Mouse (Mus musculus): Measurements from ENCODE around the gene Sh3bgrl3. TPM values are rescaled to one million over a fixed set of nuclear protein-coding genes. Genes with fewer than 3 reads are reported as not detected.
"Not testable (repeated sequence)": the region's sequence is repeated elsewhere in the genome, so short reads cannot be mapped to it uniquely, and the experiment has no call there.

Gene Sh3bgrl3
- polyA plus RNA-seq, 1 experiment, result 1,207 TPM

- Histone ChIP-seq H3K4me1 (ENCODE audit: control insufficient read depth, insufficient read depth, low read length) (peaks cover 4% of the 10 kb centered on the region; the same call in 1 of the 2 replicates), H3K27ac (ENCODE audit: insufficient read depth, low read depth, low read length) (no peak overlapping the region), H3K4me3 (ENCODE audit: insufficient read depth, low read depth, low read length) (no peak overlapping the region)
- 33% methylated on average over 8 of the region's 8 CpGs for WGBS
- no peak for TF ChIP-seq CTCF (IDR thresholded peaks at IDR 0.05; ENCODE audit: insufficient read depth, low read depth, low read length)
- TF ChIP-seq POLR2A (IDR thresholded peaks at IDR 0.05; ENCODE audit: insufficient read depth, low read depth, low read length), result no peak
These were observed 28.2 kb upstream of the Sh3bgrl3 start for GRCm38 (mm10) chr4:134156744-134157143.

GRCm38 (mm10) chr4:134155961-134156465, 27.4 kb upstream of the Sh3bgrl3 start:
- Histone ChIP-seq H3K4me1 (ENCODE audit: control insufficient read depth, insufficient read depth, low read length) (peaks cover 4% of the 10 kb centered on the region; the same call in 1 of the 2 replicates), H3K4me3 (ENCODE audit: insufficient read depth, low read depth, low read length) (no peak overlapping the region), H3K27ac (ENCODE audit: insufficient read depth, low read depth, low read length) (no peak overlapping the region)
- 91% methylated on average over 10 of the region's 10 CpGs for WGBS
- TF ChIP-seq CTCF (IDR thresholded peaks at IDR 0.05; ENCODE audit: insufficient read depth, low read depth, low read length), result no peak
- TF ChIP-seq POLR2A (IDR thresholded peaks at IDR 0.05; ENCODE audit: insufficient read depth, low read depth, low read length), result no peak

GRCm38 (mm10) chr4:134155531-134155930, 26.9 kb upstream of the Sh3bgrl3 start:
- TF ChIP-seq POLR2A (IDR thresholded peaks at IDR 0.05; ENCODE audit: insufficient read depth, low read depth, low read length) (no peak), CTCF (IDR thresholded peaks at IDR 0.05; ENCODE audit: insufficient read depth, low read depth, low read length) (no peak)
- Histone ChIP-seq H3K27ac (ENCODE audit: insufficient read depth, low read depth, low read length) (no peak overlapping the region), H3K4me3 (ENCODE audit: insufficient read depth, low read depth, low read length) (no peak overlapping the region), H3K4me1 (ENCODE audit: control insufficient read depth, insufficient read depth, low read length) (peaks cover 4% of the 10 kb centered on the region; the same call in 1 of the 2 replicates)
- 93% methylated on average over 6 of the region's 6 CpGs for WGBS

GRCm38 (mm10) chr4:134154354-134154753, 25.8 kb upstream of the Sh3bgrl3 start:
- WGBS, result 94% methylated on average over 3 of the region's 3 CpGs

GRCm38 (mm10) chr4:134153656-134154055, 25.1 kb upstream of the Sh3bgrl3 start:
- WGBS, result 98% methylated on average over 3 of the region's 3 CpGs
- Histone ChIP-seq H3K4me1 (ENCODE audit: control insufficient read depth, insufficient read depth, low read length) (peaks cover 4% of the 10 kb centered on the region; the same call in 1 of the 2 replicates), H3K4me3 (ENCODE audit: insufficient read depth, low read depth, low read length) (no peak overlapping the region), H3K27ac (ENCODE audit: insufficient read depth, low read depth, low read length) (no peak overlapping the region)
- TF ChIP-seq CTCF (IDR thresholded peaks at IDR 0.05; ENCODE audit: insufficient read depth, low read depth, low read length) (no peak), POLR2A (IDR thresholded peaks at IDR 0.05; ENCODE audit: insufficient read depth, low read depth, low read length) (no peak)

More at GRCm38 (mm10) chr4:134154354-134154753, 25.8 kb upstream of the Sh3bgrl3 start:
- Histone ChIP-seq H3K27ac (ENCODE audit: insufficient read depth, low read depth, low read length) (no peak overlapping the region), H3K4me1 (ENCODE audit: control insufficient read depth, insufficient read depth, low read length) (peaks cover 4% of the 10 kb centered on the region; the same call in 1 of the 2 replicates), H3K4me3 (ENCODE audit: insufficient read depth, low read depth, low read length) (no peak overlapping the region)
- TF ChIP-seq CTCF (IDR thresholded peaks at IDR 0.05; ENCODE audit: insufficient read depth, low read depth, low read length) (no peak), POLR2A (IDR thresholded peaks at IDR 0.05; ENCODE audit: insufficient read depth, low read depth, low read length) (no peak)

- Histone ChIP-seq H3K4me3 (ENCODE audit: insufficient read depth, low read depth, low read length) (no peak overlapping the region), H3K27ac (ENCODE audit: insufficient read depth, low read depth, low read length) (no peak overlapping the region), H3K4me1 (ENCODE audit: control insufficient read depth, insufficient read depth, low read length) (peaks cover 4% of the 10 kb centered on the region; the same call in 1 of the 2 replicates)
- 88% methylated on average over 3 of the region's 3 CpGs for WGBS
- no peak for TF ChIP-seq CTCF (IDR thresholded peaks at IDR 0.05; ENCODE audit: insufficient read depth, low read depth, low read length)
- TF ChIP-seq POLR2A (IDR thresholded peaks at IDR 0.05; ENCODE audit: insufficient read depth, low read depth, low read length), result no peak
These were observed 23.5 kb upstream of the Sh3bgrl3 start for GRCm38 (mm10) chr4:134152112-134152511.

GRCm38 (mm10) chr4:134149389-134149788, 20.8 kb upstream of the Sh3bgrl3 start:
- TF ChIP-seq CTCF (IDR thresholded peaks at IDR 0.05; ENCODE audit: insufficient read depth, low read depth, low read length) (no peak), POLR2A (IDR thresholded peaks at IDR 0.05; ENCODE audit: insufficient read depth, low read depth, low read length) (no peak)
- 93% methylated on average over 4 of the region's 4 CpGs for WGBS
- Histone ChIP-seq H3K4me3 (ENCODE audit: insufficient read depth, low read depth, low read length) (no peak overlapping the region), H3K4me1 (ENCODE audit: control insufficient read depth, insufficient read depth, low read length) (no peaks in the 10 kb centered on the region), H3K27ac (ENCODE audit: insufficient read depth, low read depth, low read length) (no peak overlapping the region)

GRCm38 (mm10) chr4:134144297-134144696, 15.7 kb upstream of the Sh3bgrl3 start:
- 97% methylated on average over 5 of the region's 5 CpGs for WGBS
- H3K27ac ChIP-seq (ENCODE audit: insufficient read depth, low read depth, low read length); H3K4me1 ChIP-seq (ENCODE audit: control insufficient read depth, insufficient read depth, low read length); H3K4me3 ChIP-seq (ENCODE audit: insufficient read depth, low read depth, low read length): not testable (repeated sequence)

GRCm38 (mm10) chr4:134138857-134139256, 10.3 kb upstream of the Sh3bgrl3 start:
- H3K4me1 ChIP-seq (ENCODE audit: control insufficient read depth, insufficient read depth, low read length), result peaks cover 3% of the 10 kb centered on the region; the same call in 1 of the 2 replicates
- 87% methylated on average over 2 of the region's 2 CpGs for WGBS
- TF ChIP-seq CTCF (IDR thresholded peaks at IDR 0.05; ENCODE audit: insufficient read depth, low read depth, low read length), result no peak
- no peak for TF ChIP-seq POLR2A (IDR thresholded peaks at IDR 0.05; ENCODE audit: insufficient read depth, low read depth, low read length)
- H3K4me3 ChIP-seq (ENCODE audit: insufficient read depth, low read depth, low read length), result no peak overlapping the region
- no peak overlapping the region for H3K27ac ChIP-seq (ENCODE audit: insufficient read depth, low read depth, low read length)

Data from olfactory bulb, adult 2 months (tissue).